Mouse (Mus musculus): Measurements from ENCODE around the gene Hoxc5.

The Hoxc5 gene

DNA sequence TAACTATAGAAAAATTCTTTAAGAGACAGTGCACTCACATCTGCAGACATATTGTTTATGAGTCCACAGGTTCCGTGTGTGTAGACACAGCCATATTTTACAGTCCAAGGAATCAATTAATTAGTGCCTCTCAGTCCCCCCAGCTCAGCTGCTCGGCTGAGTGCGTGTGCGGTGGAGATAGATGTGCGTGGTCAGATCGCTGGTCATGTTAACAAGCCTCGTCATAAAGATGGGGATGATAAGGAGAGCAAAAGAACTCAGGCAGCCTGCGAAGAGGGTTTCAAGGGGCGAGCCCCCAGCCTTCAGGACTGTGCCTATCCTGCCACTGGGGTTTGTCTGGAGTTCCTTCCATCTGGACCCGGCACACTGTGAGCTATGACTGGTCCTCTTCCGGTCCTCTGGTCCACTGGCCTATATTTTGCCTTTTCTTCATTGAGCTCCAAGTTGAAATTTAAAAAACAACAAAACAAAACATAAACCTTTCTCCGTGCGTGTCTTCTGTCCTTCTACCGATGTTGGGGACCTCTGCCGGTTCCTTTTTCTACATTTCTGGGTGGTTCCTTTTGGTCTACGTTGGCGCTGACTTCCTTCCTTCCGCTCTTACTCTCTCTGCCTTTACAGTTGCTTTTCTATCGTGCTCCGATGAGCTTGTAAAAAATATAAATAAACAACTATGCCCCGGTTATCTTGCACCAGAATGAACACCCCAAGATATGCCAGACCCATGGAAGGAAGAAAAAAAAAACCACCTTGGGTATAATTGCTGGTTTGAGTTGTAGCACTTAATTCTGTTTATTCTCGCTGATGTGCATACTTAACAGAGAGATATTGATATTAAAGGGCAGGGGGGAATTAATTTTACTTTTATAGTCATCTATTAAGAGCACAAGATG lies 21.8 kb upstream of the Hoxc5 start:
- no peak for DNase-seq

- DNase-seq = no peak
These were observed 20.0 kb upstream of the Hoxc5 start for GRCm38 (mm10) chr15:102947276-102947675.

- DNase-seq = no peak
These were observed 18.4 kb upstream of the Hoxc5 start for GRCm38 (mm10) chr15:102948842-102949241.

DNA sequence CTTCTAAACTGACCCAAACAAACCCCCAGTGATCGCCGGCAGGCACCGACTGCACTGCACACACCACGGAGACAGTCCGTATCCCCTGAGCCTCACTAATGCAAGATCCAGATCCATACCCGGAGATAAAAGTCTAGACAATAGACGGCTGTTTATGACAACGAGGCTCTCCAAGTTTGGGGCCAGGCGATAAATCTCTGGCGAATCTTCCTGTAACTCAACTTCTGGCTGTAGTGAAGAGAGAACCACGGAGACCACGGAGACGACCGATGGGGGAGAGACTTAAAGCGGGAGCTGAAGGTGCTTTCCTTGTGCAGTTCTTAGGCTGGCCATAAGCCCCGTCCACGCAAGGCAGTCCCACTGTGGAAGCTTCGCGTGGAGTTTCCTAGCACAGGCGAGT lies 17.5 kb upstream of the Hoxc5 start:
- DNase-seq = no peak

GRCm38 (mm10) chr15:102950877-102951276 lies 16.4 kb upstream of the Hoxc5 start:
- DNase-seq = no peak

DNA sequence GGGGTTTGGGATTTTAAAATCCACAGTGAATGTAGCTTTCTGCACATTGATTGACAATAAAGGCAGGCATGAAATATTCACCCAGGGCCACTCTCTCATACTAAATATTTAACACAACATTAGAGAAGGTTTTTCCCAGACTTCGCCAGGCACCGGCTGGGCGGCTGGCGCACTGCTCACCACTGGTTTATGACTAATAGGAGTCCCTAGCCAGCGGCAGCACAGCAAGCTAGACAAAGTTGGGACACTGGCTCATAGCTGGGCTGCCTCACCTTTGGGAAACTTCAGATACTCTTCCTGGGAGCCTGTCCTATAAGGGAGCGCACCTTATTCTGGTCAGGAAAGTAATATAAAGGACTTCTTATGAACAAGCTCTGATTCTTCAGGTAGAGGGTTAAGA lies 13.7 kb upstream of the Hoxc5 start:
- DNase-seq = no peak

GRCm38 (mm10) chr15:102954192-102955006 lies 12.8 kb upstream of the Hoxc5 start, which contains the start of gene Hoxc11:
TSS of gene Hoxc11 (plus strand) at chr15:102954427.
- DNase-seq = no peak

DNA sequence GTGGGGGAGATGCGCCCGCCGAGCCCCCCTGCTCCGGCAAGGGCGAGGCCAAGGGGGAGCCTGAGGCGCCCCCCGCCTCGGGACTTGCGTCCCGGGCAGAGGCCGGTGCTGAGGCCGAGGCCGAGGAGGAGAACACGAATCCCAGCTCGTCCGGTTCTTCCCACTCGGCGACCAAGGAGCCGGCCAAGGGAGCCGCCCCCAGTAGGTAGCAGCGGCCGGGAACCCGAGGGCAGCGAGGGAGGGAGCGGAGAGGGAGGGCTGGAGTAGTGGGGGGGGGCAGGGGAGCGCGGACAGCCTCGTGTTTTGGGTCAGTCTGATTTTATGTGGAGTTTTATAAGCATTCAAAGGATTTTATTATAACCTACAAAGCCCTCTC lies 12.2 kb upstream of the Hoxc5 start:
- no peak for DNase-seq

DNA sequence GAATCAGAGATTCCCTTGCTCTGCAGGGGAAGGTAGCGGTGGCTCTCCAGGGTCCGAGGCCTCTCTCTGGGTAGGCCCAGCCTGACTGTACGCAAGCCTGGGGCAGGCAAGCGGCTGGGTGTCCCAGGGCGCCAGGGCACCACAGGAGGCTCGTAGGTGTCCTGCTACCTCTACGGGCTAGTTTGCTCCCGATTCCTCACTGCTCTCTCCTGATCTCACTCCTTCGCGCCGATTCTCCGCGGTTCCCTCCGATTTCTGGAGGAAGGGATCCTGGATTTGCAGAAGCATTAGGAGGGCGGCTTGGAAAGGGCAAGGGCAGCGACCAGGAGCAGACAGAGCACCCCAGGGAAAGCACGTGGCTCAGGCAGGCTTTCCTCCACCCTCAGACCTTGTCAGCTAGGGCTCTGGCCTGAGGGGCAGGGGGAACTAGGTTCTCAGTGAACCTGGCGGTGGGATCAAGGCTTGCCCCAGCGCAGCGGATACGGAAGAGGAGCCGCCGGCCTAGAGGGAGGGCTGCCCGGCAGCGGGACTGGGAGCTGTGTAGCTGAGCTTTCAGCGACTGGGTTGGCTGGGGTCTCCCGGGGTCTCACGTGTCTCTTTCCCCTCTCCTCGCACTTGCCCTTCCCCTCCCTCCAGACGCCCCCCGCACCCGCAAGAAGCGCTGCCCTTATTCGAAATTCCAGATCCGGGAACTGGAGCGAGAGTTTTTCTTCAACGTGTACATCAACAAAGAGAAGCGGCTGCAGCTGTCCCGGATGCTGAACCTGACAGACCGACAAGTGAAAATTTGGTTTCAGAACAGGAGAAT lies 11.2 kb upstream of the Hoxc5 start:
- no peak for DNase-seq

DNA sequence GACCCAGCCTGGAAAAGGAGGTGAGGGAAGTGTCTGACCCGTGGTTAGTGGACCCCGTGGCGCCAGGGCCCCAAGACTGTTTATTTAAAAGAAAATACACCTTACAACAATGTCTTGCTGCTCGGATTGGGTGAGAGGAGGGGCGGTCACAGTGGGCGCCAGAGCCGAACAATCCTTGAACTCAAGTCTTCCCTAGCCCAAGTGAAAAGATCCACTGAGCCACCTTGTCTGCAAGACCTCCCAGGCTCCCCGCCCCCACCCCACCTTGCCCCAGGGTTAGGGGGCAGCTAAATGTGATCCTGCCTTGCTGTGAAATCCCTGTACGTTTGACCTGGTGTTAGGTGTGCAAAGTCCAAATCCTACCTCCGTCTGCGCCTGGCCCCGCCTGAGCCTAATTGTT lies 10.3 kb upstream of the Hoxc5 start:
- no peak for DNase-seq

- DNase-seq = no peak
These were observed 7.5 kb upstream of the Hoxc5 start for GRCm38 (mm10) chr15:102959663-102960191.

GRCm38 (mm10) chr15:102961728-102962127 lies 5.5 kb upstream of the Hoxc5 start:
- no peak for DNase-seq

DNA sequence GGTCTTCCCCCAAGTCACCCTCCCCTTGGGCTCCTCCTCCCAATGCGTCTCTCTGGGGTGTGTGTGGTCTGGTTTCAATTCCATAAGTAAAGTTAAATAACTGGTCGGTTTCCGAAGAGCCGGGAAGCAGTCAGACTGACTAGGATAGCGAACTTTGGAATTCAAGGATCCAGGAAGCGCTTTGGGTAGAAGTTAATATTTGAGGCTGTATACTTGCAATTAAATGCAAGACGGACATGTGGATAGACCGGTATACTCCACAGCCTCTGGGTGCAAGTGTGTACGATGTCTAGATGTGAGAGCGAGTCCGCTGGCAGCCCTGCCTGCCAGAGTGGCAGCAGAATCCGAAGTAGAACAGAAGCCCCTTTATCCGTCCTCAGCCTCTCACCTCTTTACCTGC lies 4.8 kb upstream of the Hoxc5 start:
- DNase-seq = no peak

- no peak for DNase-seq
These were observed 4.0 kb upstream of the Hoxc5 start for GRCm38 (mm10) chr15:102963259-102963658.

- peak in 1 of 2 experiments; percentile 69 for DNase-seq
These were observed 3.3 kb upstream of the Hoxc5 start for GRCm38 (mm10) chr15:102963671-102964640.

- no peak for DNase-seq
These were observed 2.0 kb upstream of the Hoxc5 start for GRCm38 (mm10) chr15:102965003-102965891.

DNA sequence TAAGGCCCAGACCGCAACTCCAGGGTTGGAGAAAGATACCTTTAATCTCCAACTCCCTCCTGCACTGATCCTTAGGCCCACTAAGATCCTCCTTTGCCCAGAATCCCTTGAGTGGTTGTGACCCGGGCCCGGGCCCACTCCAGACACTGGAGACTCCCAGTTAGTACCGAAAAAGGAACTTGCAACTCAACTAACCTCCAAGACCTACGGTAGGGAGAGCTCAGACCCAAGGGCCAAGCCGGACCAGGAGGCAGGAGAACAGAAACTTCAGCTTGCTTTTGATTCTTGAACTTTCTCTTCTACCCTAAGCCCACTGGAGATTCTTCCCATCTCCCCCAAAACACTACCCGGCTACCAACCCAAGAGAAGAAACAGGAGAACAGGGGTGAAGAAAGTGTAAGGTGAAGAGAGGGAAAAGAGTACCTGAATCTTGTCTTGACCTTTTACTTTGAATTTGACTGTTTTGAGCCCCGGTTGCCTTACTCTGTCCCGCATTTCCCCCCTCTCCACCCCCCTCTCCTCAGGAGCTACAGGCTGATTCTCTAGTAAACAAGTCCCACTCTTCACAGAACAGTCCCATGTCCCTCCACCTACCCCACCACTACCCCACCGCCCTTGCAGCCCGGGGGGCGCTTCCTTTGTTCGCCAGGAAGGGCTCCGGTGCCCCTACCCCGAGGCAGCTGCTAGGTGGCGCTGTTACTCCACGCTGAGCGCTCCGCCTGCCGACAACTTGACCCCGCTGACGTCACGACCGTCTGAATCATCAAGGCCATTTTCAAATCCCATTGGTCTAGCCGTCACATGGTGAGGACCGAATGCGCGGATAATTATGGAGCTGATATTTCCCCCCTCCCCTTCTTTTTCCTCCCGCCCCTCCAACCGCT lies 1.1 kb upstream of the Hoxc5 start:
- DNase-seq = peak; percentile 93

DNA sequence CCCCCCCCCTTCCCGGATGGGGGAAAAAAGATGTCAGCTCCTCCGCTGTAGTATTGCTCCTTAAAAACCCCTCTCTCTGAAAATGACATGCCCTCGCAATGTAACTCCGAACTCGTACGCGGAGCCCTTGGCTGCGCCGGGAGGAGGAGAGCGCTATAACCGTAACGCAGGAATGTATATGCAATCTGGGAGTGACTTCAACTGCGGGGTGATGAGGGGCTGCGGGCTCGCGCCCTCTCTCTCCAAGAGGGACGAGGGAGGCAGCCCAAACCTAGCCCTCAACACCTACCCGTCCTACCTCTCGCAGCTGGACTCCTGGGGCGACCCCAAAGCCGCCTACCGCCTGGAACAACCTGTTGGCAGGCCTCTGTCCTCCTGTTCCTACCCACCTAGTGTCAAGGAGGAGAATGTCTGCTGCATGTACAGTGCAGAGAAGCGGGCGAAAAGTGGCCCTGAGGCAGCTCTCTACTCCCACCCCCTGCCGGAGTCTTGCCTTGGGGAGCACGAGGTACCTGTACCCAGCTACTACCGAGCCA lies 399 bp upstream of the Hoxc5 start, which contains the start of gene Hoxc10:
TSS of gene Hoxc10 (plus strand) at position 21 of the 536 bp plus-strand sequence.
- DNase-seq = no peak

All from kidney, adult 8-10 months (tissue).